Mouse (Mus musculus): ENCODE measurements around the gene Adamts3. TPM values are rescaled to one million over a fixed set of nuclear protein-coding genes. Genes with fewer than 3 reads are reported as not detected.

The Adamts3 gene
- polyA plus RNA-seq, 1 experiment, result 0.34 TPM

- TF ChIP-seq MYOD1 (IDR thresholded peaks at IDR 0.05; ENCODE audit: control insufficient read depth, insufficient read length, low read depth), result no peak
- TF ChIP-seq USF1 (IDR thresholded peaks at IDR 0.05; ENCODE audit: low read depth), result no peak
- no peak for TF ChIP-seq CEBPB (IDR thresholded peaks at IDR 0.05; ENCODE audit: low read depth)
- no peak for TF ChIP-seq FOSL1 (IDR thresholded peaks at IDR 0.05; ENCODE audit: insufficient read depth, low read length, poor library complexity, severe bottlenecking)
- TF ChIP-seq MAX (IDR thresholded peaks at IDR 0.05), result no peak
- TF ChIP-seq CTCF (IDR thresholded peaks at IDR 0.05; ENCODE audit: control insufficient read depth, insufficient read depth, insufficient read length), result no peak
- no peak for TF ChIP-seq MYOG (IDR thresholded peaks at IDR 0.05; ENCODE audit: control insufficient read depth, extremely low read depth, insufficient read length)
- H3K4me3 ChIP-seq (ENCODE audit: insufficient read depth, poor library complexity, severe bottlenecking), result no peak overlapping the region
- no peaks in the 10 kb centered on the region for H3K27me3 ChIP-seq (ENCODE audit: control insufficient read depth, insufficient read depth, insufficient read length)
- no peak overlapping the region for H3ac ChIP-seq (ENCODE audit: control insufficient read depth, insufficient read length, low read depth)
- H3K36me3 ChIP-seq (ENCODE audit: control insufficient read depth, insufficient read depth), result no peaks in the 10 kb centered on the region
- no peaks in the 10 kb centered on the region for H3K79me2 ChIP-seq (ENCODE audit: control insufficient read depth, insufficient read depth)
- no peaks in the 10 kb centered on the region for H3K79me3 ChIP-seq (ENCODE audit: low read depth)
Observed at GRCm38 (mm10) chr5:89906884-89907431, 23.8 kb upstream of the Adamts3 start.

DNA sequence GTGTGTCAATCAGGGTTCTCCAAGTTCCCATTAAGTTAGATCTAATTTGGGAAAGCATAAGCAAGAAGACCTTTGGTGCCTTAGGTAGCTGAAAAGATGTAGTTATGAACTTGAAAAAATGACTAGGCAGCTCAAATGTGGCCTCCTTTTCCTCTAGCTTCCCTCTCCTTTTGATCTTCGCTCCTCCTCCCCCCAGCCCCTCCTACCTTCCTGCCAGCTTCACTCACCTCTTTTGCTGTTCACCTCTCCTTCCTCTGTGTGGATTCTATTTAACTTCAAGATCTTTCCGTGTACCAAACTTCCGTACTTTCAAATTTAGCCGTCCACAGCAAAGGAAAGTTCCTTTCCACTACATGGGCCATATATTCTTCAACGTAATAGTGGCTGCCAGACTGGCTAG is 17.9 kb upstream of the Adamts3 start:
- Histone ChIP-seq H3ac (ENCODE audit: control insufficient read depth, insufficient read length, low read depth) (no peak overlapping the region), H3K27me3 (ENCODE audit: control insufficient read depth, insufficient read depth, insufficient read length) (no peaks in the 10 kb centered on the region), H3K79me3 (ENCODE audit: low read depth) (no peaks in the 10 kb centered on the region), H3K4me3 (ENCODE audit: insufficient read depth, poor library complexity, severe bottlenecking) (no peak overlapping the region), H3K36me3 (ENCODE audit: control insufficient read depth, insufficient read depth) (no peaks in the 10 kb centered on the region), H3K79me2 (ENCODE audit: control insufficient read depth, insufficient read depth) (no peaks in the 10 kb centered on the region)
- TF ChIP-seq MYOD1 (IDR thresholded peaks at IDR 0.05; ENCODE audit: control insufficient read depth, insufficient read length, low read depth) (no peak), CEBPB (IDR thresholded peaks at IDR 0.05; ENCODE audit: low read depth) (no peak), USF1 (IDR thresholded peaks at IDR 0.05; ENCODE audit: low read depth) (no peak), MAX (IDR thresholded peaks at IDR 0.05) (no peak), MYOG (IDR thresholded peaks at IDR 0.05; ENCODE audit: control insufficient read depth, extremely low read depth, insufficient read length) (no peak), CTCF (IDR thresholded peaks at IDR 0.05; ENCODE audit: control insufficient read depth, insufficient read depth, insufficient read length) (no peak), FOSL1 (IDR thresholded peaks at IDR 0.05; ENCODE audit: insufficient read depth, low read length, poor library complexity, severe bottlenecking) (no peak)

DNA sequence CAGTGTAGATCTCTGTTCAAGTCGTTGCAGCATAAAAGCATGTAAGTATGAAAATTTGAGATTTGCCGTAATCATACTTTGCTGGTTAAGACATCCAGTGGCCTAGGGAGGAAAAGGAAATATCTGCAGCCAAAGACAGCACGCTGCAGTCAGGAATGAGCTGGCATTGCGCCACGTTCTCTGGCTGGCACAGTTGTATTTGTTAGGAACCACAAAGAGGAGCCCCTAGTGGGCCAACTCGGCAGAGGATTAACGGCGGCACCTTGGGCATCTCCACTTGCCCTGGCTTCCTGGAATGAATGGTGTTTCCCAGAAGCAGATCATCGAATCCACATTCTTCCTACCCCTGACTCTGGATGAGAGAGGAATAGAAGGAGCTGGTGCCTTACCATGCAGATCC is 14.4 kb upstream of the Adamts3 start:
- Histone ChIP-seq H3K27me3 (ENCODE audit: control insufficient read depth, insufficient read depth, insufficient read length) (no peaks in the 10 kb centered on the region), H3K79me2 (ENCODE audit: control insufficient read depth, insufficient read depth) (no peaks in the 10 kb centered on the region), H3K79me3 (ENCODE audit: low read depth) (no peaks in the 10 kb centered on the region), H3ac (ENCODE audit: control insufficient read depth, insufficient read length, low read depth) (no peak overlapping the region), H3K36me3 (ENCODE audit: control insufficient read depth, insufficient read depth) (no peaks in the 10 kb centered on the region), H3K4me3 (ENCODE audit: insufficient read depth, poor library complexity, severe bottlenecking) (no peak overlapping the region)
- TF ChIP-seq CEBPB (IDR thresholded peaks at IDR 0.05; ENCODE audit: low read depth) (no peak), MAX (IDR thresholded peaks at IDR 0.05) (no peak), FOSL1 (IDR thresholded peaks at IDR 0.05; ENCODE audit: insufficient read depth, low read length, poor library complexity, severe bottlenecking) (no peak), MYOD1 (IDR thresholded peaks at IDR 0.05; ENCODE audit: control insufficient read depth, insufficient read length, low read depth) (no peak), CTCF (IDR thresholded peaks at IDR 0.05; ENCODE audit: control insufficient read depth, insufficient read depth, insufficient read length) (no peak), USF1 (IDR thresholded peaks at IDR 0.05; ENCODE audit: low read depth) (no peak), MYOG (IDR thresholded peaks at IDR 0.05; ENCODE audit: control insufficient read depth, extremely low read depth, insufficient read length) (no peak)

DNA sequence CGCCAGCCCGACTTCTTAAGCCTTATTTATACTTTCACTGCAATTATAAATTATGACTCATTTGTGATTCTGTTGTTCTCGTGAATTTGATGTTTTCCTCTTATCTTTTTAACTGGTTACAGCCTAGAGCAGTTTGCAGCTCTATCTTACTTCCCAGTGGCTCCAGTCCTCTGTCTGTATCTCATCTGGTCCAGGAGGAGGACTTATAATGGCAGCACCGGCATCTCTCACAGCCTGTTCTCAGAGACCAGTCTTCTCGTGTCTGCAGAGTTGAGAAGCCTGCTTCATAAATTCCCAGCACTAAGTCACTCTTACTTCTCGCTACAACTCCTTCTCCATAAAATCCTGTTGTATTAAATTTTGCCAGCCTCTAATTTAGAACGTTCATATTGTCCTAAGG is 12.4 kb upstream of the Adamts3 start:
- Histone ChIP-seq H3K27me3 (ENCODE audit: control insufficient read depth, insufficient read depth, insufficient read length) (no peaks in the 10 kb centered on the region), H3K79me2 (ENCODE audit: control insufficient read depth, insufficient read depth) (no peaks in the 10 kb centered on the region)
- TF ChIP-seq USF1 (IDR thresholded peaks at IDR 0.05; ENCODE audit: low read depth), result no peak
- no peak for TF ChIP-seq CEBPB (IDR thresholded peaks at IDR 0.05; ENCODE audit: low read depth)
- no peak for TF ChIP-seq MAX (IDR thresholded peaks at IDR 0.05)
- no peak for TF ChIP-seq FOSL1 (IDR thresholded peaks at IDR 0.05; ENCODE audit: insufficient read depth, low read length, poor library complexity, severe bottlenecking)
- TF ChIP-seq CTCF (IDR thresholded peaks at IDR 0.05; ENCODE audit: control insufficient read depth, insufficient read depth, insufficient read length), result no peak
- TF ChIP-seq MYOD1 (IDR thresholded peaks at IDR 0.05; ENCODE audit: control insufficient read depth, insufficient read length, low read depth), result no peak
- no peak for TF ChIP-seq MYOG (IDR thresholded peaks at IDR 0.05; ENCODE audit: control insufficient read depth, extremely low read depth, insufficient read length)

DNA sequence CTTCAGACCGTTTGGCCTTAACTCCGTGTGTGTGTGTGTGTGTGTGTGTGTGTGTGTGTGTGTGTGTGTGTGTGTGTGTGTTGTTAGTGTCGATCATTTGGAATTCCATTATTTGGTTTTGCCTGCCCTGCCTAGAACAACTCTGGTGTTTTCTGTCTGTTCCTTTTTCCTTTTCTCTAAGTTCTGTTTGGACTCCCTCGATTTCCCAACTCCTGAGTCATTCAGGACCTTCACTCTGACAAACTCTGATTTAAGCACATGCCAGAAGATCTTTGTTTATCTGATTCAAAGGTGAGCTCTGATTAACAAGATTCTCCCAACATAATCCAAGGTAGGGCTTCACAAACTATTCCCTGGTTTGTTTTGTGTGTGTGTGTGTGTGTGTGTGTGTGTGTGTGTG is 1.9 kb upstream of the Adamts3 start:
- Histone ChIP-seq H3K36me3 (ENCODE audit: control insufficient read depth, insufficient read depth) (no peaks in the 10 kb centered on the region), H3K27me3 (ENCODE audit: control insufficient read depth, insufficient read depth, insufficient read length) (no peaks in the 10 kb centered on the region), H3K79me2 (ENCODE audit: control insufficient read depth, insufficient read depth) (no peaks in the 10 kb centered on the region), H3K4me3 (ENCODE audit: insufficient read depth, poor library complexity, severe bottlenecking) (no peak overlapping the region), H3ac (ENCODE audit: control insufficient read depth, insufficient read length, low read depth) (no peak overlapping the region), H3K79me3 (ENCODE audit: low read depth) (no peaks in the 10 kb centered on the region)
- no peak for TF ChIP-seq MAX (IDR thresholded peaks at IDR 0.05)
- no peak for TF ChIP-seq MYOD1 (IDR thresholded peaks at IDR 0.05; ENCODE audit: control insufficient read depth, insufficient read length, low read depth)
- TF ChIP-seq CTCF (IDR thresholded peaks at IDR 0.05; ENCODE audit: control insufficient read depth, insufficient read depth, insufficient read length), result no peak
- TF ChIP-seq CEBPB (IDR thresholded peaks at IDR 0.05; ENCODE audit: low read depth), result no peak
- no peak for TF ChIP-seq FOSL1 (IDR thresholded peaks at IDR 0.05; ENCODE audit: insufficient read depth, low read length, poor library complexity, severe bottlenecking)
- no peak for TF ChIP-seq MYOG (IDR thresholded peaks at IDR 0.05; ENCODE audit: control insufficient read depth, extremely low read depth, insufficient read length)
- no peak for TF ChIP-seq USF1 (IDR thresholded peaks at IDR 0.05; ENCODE audit: low read depth)

More for the DNA sequence above, 12.4 kb upstream of the Adamts3 start:
- Histone ChIP-seq H3ac (ENCODE audit: control insufficient read depth, insufficient read length, low read depth) (no peak overlapping the region), H3K36me3 (ENCODE audit: control insufficient read depth, insufficient read depth) (no peaks in the 10 kb centered on the region), H3K79me3 (ENCODE audit: low read depth) (no peaks in the 10 kb centered on the region), H3K4me3 (ENCODE audit: insufficient read depth, poor library complexity, severe bottlenecking) (no peak overlapping the region)

DNA sequence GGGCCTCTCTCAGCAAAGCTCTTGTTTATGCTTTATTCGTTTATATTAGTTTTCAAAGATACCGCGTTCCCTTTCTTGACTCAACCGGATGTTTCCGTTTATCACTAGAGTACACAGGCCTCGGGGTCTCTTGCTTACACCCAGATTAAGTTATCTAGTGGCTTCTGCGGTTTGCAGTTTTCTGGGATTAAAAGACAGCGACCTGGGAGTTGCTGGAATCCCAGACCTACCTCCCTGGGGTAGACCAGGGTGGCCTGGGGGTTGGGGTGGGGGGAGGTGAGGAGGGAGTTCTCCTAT is 722 bp upstream of the Adamts3 start:
- no peaks in the 10 kb centered on the region for H3K36me3 ChIP-seq (ENCODE audit: control insufficient read depth, insufficient read depth)
- H3K4me3 ChIP-seq (ENCODE audit: insufficient read depth, poor library complexity, severe bottlenecking), result no peak overlapping the region
- H3K79me3 ChIP-seq (ENCODE audit: low read depth), result no peaks in the 10 kb centered on the region
- no peak for TF ChIP-seq CEBPB (IDR thresholded peaks at IDR 0.05; ENCODE audit: low read depth)
- TF ChIP-seq MAX (IDR thresholded peaks at IDR 0.05), result no peak
- no peak for TF ChIP-seq MYOD1 (IDR thresholded peaks at IDR 0.05; ENCODE audit: control insufficient read depth, insufficient read length, low read depth)
- no peak for TF ChIP-seq MYOG (IDR thresholded peaks at IDR 0.05; ENCODE audit: control insufficient read depth, extremely low read depth, insufficient read length)
- TF ChIP-seq CTCF (IDR thresholded peaks at IDR 0.05; ENCODE audit: control insufficient read depth, insufficient read depth, insufficient read length), result no peak
- TF ChIP-seq FOSL1 (IDR thresholded peaks at IDR 0.05; ENCODE audit: insufficient read depth, low read length, poor library complexity, severe bottlenecking), result no peak
- no peak for TF ChIP-seq USF1 (IDR thresholded peaks at IDR 0.05; ENCODE audit: low read depth)
- H3K79me2 ChIP-seq (ENCODE audit: control insufficient read depth, insufficient read depth), result no peaks in the 10 kb centered on the region
- no peaks in the 10 kb centered on the region for H3K27me3 ChIP-seq (ENCODE audit: control insufficient read depth, insufficient read depth, insufficient read length)
- H3ac ChIP-seq (ENCODE audit: control insufficient read depth, insufficient read length, low read depth), result no peak overlapping the region

Data from C2C12 (cell line).